Mouse (Mus musculus): ENCODE measurements around the gene Aurkb.
"Not testable (repeated sequence)": the region's sequence is repeated elsewhere in the genome, so short reads cannot be mapped to it uniquely, and the experiment has no call there.

Aurkb gene

GRCm38 (mm10) chr11:69081613-69082012 is 36.2 kb downstream of the Aurkb start:
- DNase-seq: no peak

GRCm38 (mm10) chr11:69085608-69086007 is 40.2 kb downstream of the Aurkb start:
- peak; percentile 7 for DNase-seq

GRCm38 (mm10) chr11:69086390-69086789 is 40.9 kb downstream of the Aurkb start:
- peak; percentile 11 for DNase-seq

GRCm38 (mm10) chr11:69087082-69087481 is 41.6 kb downstream of the Aurkb start:
- DNase-seq: peak; percentile 62

- DNase-seq: peak; percentile 8
Measured at GRCm38 (mm10) chr11:69087597-69087996, 42.1 kb downstream of the Aurkb start.

GRCm38 (mm10) chr11:69088103-69088855 is 42.8 kb downstream of the Aurkb start, which contains the start of gene Vamp2:
TSS of gene Vamp2 (plus strand) at chr11:69088490.
- peak; percentile 96 for DNase-seq

GRCm38 (mm10) chr11:69088856-69089615 is 43.6 kb downstream of the Aurkb start:
- DNase-seq: peak; percentile 53

- DNase-seq: peak; percentile 45
Measured at GRCm38 (mm10) chr11:69089616-69090290, 44.3 kb downstream of the Aurkb start.

- no peak for DNase-seq
Measured at GRCm38 (mm10) chr11:69090367-69090766, 44.9 kb downstream of the Aurkb start.

- no peak for DNase-seq
Measured at GRCm38 (mm10) chr11:69091566-69092385, 46.3 kb downstream of the Aurkb start.

GRCm38 (mm10) chr11:69092386-69092751 is 46.9 kb downstream of the Aurkb start:
- DNase-seq: peak; percentile 93

- DNase-seq: no peak
Measured at GRCm38 (mm10) chr11:69092871-69093270, 47.4 kb downstream of the Aurkb start.

- DNase-seq: not testable (repeated sequence)
Measured at GRCm38 (mm10) chr11:69093856-69094255, 48.4 kb downstream of the Aurkb start.

GRCm38 (mm10) chr11:69094697-69095429 is 49.4 kb downstream of the Aurkb start, which contains the start of gene Per1:
TSS of gene Per1 (plus strand) at chr11:69095217.
- DNase-seq: peak; percentile 99

- peak; percentile 48 for DNase-seq
Measured at GRCm38 (mm10) chr11:69095511-69096231, 50.2 kb downstream of the Aurkb start.

GRCm38 (mm10) chr11:69096360-69096986 is 51.0 kb downstream of the Aurkb start:
- DNase-seq: no peak

- DNase-seq: peak; percentile 100
Measured at GRCm38 (mm10) chr11:69096987-69097900, 51.8 kb downstream of the Aurkb start.

- no peak for DNase-seq
Measured at GRCm38 (mm10) chr11:69098039-69098761, 52.8 kb downstream of the Aurkb start.

- peak; percentile 97 for DNase-seq
Measured at GRCm38 (mm10) chr11:69098762-69099091, 53.3 kb downstream of the Aurkb start.
